Mouse (Mus musculus) gastrocnemius, postnatal 36 days (tissue): ENCODE measurements at regions not wholly inside any gene's neighbourhood (a gene's known extent, or its start where the extent isn't known, plus 50 kb on each side); places are given as distances from the start of the nearest gene placed in this dataset.

Experiments
- DNase-seq, 2 experiments: peaks; one replicate each; pipeline ENCODE4 v3.0.0; 2022
- intact Hi-C: fragments of 180-260 bp; cut with DNase I; formaldehyde crosslinking; loops from one replicate; pipeline ENCODE4 v1.15.1; 2025

DNA sequence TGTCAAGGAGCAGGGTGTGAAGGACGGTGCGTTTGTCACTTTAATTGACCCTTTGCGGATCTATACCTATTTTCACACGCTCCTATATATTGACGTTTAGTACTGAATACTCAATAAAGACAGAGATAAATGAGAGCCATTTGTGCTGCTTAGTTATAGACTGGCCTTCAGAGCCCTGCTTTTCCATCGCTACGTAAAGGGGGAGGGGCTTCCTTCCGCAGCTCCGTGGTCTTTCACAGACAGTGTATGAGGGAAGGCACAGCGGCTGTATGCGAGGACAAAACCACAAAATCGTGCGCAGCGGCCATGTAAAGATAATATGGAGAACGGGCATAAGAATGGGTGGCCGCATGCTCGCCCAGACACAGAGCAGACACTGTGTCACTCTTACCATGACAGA lies 58.4 kb upstream of the Pced1b start:
- DNase-seq: no peak
- intact Hi-C loops: loop anchor here (5.0 to 10.0 kb wide), 3 partner anchors 51 to 634 kb away; no protein-coding TSS in a partner anchor

DNA sequence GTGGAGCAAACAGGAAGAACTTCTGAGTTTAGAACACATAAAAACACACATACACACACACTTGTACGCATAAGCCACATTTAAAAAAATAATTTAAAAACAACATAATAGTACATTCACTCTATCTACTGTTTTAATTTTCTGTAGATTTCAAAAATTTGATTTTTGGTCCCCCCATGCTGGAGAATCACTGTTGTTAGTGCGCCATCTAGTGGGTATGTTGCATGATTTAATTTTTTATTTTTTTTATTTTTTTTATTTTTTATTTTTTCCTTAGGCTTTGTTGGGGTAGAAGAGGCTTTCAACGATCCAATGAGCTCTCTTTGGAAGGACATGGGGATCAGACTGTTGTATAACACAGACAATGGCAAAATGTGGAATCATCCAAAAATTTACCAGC lies 59.1 kb upstream of the Pced1b start:
- DNase-seq: no peak

DNA sequence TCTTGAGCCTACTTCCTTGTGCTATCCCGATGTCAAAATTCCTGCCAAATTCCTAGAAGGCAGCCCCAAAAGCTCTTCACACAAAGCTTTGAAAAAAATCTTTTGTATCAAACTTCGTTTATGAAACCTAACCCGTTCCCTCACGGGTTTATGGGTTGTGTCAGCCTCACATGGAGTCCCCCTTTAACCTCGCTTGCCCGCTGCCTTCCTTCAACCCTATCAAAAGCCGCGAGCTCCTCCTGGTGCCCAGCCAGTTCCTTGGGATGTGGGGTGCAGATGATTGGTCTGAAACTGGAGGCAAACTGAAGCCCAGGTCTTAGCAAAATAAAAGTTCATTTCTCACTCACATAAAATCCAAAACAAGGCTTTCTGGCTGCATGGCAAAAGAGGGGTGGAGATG lies 60.9 kb upstream of the Pced1b start:
- DNase-seq: no peak
- intact Hi-C loops: loop anchor here (5.0 to 10.0 kb wide), 3 partner anchors 49 to 631 kb away; no protein-coding TSS in a partner anchor

More for the DNA sequence above, 59.1 kb upstream of the Pced1b start:
- intact Hi-C loops: loop anchor here (5.0 to 10.0 kb wide), 3 partner anchors 51 to 633 kb away; no protein-coding TSS in a partner anchor

DNA sequence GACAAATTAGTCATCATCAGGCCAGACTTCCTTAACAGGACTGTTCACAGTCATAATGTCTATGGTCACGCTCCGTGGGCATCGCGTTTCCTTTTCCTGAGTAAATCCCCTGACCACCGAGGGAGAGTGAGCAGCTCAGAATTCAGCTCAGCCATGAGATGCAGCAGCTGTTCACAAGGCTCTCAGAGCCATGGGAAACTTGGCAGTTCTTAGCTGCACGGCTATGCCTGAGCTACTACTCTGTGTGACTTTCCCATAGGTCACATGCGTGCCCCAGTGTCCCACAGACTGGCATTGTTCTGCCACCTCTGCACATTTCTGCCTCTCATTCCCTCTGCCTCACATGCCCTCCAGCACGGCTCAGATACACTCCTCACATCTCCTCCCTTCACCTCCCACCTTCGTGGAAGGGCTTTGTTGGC lies 64.3 kb upstream of the Pced1b start:
- no peak for DNase-seq
- intact Hi-C loops: loop anchor here (10.0 kb wide), 1 partner anchor 628 kb away; no protein-coding TSS in a partner anchor

DNA sequence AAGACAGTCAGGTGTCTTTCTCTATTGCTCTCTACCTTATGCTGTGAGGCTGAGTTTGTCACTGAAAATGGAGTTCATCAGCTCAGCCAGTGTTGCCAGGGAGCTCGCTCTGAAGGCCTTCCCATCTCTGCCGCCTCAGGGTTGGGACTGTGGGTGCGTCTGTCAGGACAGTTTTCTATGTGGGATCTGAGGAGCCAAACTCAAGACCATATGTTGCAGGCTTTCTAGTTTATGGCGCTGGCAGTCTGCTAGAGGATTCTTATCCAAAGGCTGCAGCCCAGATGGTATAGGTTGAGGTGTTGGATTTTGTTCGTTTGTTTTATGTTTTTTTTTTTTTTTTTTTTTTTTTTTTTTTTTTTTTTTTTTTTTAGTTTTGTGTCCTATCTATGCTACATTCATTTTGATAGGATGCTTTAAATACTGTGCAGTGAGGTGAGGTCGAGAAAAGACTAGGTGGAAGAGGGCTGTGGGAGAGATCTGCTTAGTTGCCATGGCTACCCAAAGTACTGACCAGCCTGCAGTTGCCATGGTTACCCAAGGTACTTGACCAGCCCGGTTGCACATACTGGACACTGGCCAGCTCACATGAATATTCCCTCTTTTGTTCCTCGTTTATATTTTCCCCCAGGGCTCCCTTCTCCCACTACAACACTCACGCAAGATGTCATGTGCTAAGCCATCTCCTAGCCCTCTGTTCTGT lies 65.8 kb upstream of the Pced1b start:
- DNase-seq: no peak
- intact Hi-C loops: loop anchor here (10.0 kb wide), 1 partner anchor 626 kb away; no protein-coding TSS in a partner anchor

DNA sequence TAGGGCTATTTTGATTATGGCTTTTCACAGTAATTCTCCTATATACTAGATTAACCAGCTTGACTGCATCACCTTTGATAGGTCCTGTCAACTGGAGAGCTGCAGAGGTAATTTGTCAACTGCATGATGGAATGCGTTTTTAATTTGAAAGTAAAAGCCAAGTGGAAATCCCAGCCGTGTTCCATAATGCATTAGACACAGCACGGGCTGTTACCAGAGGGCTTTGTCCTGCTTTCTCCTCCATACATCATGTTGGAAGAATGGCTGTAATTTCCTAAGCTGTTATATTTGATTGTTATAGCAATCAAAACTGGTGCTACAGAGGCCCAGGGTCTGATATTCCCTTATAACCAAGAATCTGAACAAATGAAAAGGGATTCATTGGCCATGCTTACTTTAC lies 68.6 kb upstream of the Pced1b start:
- intact Hi-C loops: no loop called here
- DNase-seq: no peak

DNA sequence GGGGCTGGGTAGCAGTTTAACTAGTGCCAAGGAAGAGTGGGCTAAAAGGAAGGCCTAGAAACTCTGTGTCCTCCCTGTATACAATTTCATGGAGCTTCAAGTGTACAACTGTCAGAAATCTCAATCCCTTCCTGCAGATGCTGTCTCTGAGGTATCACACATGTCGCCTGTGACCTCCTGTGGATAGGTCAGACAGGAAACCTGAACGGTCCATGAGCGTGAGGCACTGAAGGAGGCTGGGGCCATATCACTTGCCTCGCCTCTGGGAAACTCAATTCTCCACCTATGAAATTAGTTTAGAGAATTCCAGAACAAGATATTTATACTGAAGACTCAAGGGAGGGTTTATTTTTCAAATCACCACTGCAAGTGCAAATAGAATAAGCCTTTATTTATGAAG lies 69.1 kb upstream of the Pced1b start:
- no peak for DNase-seq
- intact Hi-C loops: no loop called here

DNA sequence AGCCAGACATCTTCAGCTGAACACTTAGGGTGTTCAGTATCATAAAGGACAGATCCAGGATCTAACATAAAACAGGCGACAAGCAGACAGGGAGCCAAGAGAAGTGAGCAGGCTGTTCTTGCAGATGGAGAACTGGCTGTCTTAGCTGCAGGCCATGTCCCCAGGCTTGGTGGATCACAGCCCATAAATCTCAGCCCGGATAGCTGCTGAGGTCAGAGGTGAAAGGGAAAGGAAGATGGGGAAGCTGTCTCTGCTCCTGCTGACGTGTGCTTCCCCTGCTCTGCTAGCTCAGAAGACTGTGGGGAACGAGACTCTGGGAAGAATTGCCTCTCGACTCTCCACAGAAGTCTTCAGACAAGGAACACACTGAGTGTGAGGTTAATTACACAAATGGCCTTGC lies 71.9 kb upstream of the Pced1b start:
- no peak for DNase-seq
- intact Hi-C loops: no loop called here

DNA sequence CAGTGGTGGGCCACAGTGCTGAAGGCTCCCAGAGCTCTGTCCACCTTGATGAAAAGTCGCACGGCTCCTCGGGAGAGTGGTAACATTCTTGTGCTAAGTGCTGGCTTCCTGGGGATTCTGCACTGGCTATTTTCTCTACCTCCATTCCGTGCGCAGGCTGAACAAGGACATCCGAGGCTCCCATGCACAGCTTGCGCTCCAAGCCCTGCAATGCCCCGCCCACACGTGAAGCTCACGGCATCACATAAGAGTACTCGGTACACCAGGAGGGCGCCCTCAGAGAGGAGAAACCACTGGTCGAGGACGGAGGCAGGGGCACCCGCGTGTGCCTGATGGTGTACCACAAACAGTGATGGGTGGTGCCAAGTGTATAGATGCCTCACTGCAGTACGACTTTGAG lies 73.7 kb upstream of the Pced1b start:
- intact Hi-C loops: no loop called here
- no peak for DNase-seq

DNA sequence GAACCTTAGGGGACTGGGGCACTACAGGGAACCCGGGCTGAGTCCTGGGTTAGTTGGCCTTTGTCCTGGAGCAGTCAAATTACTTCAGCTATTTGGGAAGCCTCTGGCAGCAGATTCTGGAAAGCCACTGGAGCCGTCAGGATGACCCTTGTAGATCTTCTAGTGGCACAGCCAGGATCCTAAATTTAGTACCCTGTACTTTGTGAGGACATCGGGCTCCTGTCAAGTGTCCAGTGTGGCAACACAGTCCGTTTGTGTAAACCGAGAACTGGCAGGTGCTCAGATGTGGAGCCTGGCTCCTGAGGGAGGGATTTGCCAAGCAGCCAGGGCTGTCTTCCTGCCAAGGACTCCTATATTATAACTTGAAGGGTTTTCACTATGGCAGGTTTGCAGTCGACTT lies 76.8 kb upstream of the Pced1b start:
- DNase-seq: peak; percentile 37 to 60
- intact Hi-C loops: no loop called here

DNA sequence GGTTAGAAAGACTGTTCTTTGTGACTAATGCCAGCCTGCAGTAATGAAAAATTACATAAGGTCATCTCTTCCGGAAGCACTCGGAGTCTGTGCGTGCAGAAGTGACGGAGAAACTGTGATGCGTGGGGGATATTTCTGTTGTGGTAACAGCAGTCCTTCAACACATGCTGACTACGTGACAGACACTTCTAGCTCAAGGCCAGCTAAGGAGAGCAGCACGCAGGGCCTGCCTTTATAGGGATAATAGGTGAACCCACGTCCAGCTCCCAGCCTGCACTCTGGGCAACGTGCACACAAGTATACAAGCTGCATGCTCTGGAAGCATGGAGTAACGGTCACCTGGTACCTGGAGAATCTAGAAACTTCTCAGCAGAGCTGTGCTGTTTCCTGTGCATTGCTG lies 77.5 kb upstream of the Pced1b start:
- no peak for DNase-seq
- intact Hi-C loops: loop anchor here (5.0 kb wide), 1 partner anchor 202 kb away; no protein-coding TSS in a partner anchor

DNA sequence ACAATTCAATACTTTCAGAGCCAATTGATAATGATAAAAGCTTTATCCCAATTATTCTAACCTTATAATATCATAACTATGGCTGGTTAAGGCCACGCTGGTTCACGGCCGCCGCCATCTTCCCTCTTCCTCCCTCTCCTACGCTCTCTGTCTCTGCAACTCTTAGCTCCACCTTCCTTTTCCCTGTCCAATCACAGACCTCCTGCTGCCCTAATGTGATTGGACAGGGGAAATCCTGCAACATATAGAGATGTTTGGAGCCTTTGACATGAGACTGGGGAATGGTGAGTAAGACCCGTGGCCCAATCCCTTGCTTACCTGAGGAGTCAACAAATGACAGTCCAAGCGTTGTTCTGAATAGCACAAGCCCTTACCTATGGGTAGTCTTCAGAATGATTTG lies 79.8 kb upstream of the Pced1b start:
- intact Hi-C loops: loop anchor here (5.0 kb wide), 1 partner anchor 200 kb away; no protein-coding TSS in a partner anchor
- no peak for DNase-seq

DNA sequence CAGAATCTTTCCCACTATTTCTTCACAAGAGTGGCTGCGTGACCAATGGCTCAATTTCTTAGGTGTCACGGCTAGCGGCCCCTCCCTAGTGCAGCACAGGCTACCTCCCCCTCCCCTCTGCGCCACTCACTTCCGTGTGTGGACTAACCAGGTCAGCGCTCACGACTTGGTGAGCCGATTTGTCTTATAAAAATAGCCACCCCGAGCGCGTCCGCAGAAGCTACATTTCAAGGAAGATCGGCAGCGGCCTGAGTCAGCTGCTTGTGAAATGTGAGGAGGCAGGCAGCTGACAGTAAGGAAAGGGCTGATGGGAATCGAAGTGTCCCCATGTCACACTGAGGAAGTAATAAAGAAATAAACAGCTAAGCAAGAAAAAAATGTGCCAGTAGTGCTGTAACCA lies 82.3 kb upstream of the Pced1b start:
- intact Hi-C loops: loop anchor here (5.0 kb wide), 1 partner anchor 197 kb away; no protein-coding TSS in a partner anchor
- peak; percentile 25 to 39 for DNase-seq

DNA sequence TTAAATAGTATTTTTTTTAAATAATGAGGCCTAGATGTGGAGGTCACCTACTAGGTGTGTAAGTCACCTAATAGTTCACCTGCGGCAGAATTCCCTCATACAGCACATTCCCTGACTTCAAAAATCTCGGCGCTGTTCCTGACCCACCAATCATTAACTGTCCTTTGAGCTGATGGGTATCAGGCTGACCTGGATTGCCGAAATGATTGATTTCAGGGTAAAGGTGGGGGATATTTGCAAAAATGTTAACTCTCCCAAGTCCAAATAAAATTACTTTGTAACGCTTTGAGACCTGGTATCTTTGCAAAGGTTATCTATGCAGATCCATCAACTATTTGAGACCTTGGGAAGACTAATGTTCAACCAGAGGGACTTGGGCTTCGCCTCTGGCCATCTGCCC lies 82.9 kb upstream of the Pced1b start:
- intact Hi-C loops: no loop called here
- no peak for DNase-seq

DNA sequence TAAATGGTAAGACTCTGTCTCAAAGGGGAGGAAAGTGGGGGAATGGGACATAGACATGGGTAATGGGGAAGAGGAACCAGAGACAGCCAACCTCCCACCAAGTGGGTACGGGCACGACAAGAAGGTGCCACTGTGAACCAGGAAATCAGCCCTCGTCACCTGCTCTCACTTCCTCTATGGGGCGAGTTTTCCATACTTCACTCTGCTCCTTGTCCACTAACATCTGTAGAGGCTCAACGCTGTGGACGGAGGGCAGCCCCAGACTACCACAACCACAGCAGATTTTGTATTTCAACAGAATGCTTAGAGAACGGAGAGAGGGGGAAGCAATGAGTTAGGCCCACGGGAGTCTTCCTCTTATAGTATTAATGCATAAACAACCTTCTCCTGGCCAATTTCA lies 83.8 kb upstream of the Pced1b start:
- intact Hi-C loops: no loop called here
- DNase-seq: no peak

DNA sequence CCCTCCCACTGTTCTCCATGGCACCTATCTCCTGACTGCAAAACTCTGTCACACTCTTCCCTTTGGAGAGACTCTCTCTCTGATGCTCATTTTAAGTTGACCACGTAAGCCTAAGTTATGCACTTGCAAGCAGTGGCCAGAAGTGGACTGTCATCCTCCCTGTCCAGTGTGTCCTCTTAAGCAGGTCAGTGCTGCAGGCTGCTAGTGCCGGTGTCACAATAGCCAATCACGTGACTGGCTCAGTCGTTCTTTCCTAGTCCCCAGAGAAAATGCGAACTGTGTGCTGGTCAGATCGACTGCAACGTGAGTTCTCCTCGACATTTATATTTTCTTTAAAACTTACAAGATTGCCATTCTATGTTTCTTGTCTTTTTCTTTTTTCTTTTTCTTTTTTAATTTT lies 84.6 kb upstream of the Pced1b start:
- intact Hi-C loops: no loop called here

DNA sequence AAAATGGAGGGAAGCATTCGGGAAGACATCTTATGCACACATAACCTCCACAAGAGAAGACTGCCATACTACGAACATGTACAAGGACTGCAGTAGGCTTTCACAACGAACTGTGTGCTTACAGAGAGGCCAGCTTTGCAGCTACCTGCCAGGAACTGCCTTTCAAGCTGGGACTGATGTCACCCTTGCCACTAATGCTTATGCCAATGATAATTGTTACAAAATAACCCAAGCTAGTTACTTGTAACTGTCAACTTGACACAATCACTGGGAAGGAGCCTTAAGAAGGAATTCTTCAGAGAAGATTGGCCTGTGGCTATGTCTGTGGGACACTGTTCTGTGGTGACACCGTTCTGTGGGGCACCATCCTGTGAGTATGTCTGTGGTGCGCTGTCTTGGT lies 85.4 kb upstream of the Pced1b start:
- intact Hi-C loops: no loop called here

More for the DNA sequence above, 84.6 kb upstream of the Pced1b start:
- no peak for DNase-seq

DNA sequence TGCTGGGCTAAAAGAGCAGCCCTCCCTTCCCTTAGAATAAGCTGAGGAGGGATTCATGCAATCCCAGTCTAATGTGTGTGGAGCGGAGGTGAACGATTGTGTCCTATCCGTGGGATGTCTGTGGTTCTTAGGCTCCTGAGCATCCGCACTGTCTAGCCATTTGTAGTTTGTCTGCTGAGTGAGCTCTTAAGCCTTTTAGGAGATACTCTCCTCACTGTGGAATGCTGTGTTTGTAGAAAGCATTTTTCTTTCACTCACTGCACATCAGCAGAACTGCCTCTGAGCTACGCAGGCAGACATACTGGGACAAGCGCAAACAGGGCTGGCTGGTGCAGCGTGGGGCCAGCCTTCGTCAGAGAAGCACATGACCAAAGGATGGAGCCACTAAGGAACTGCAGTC lies 94.6 kb upstream of the Pced1b start:
- no peak for DNase-seq
- intact Hi-C loops: no loop called here

More for the DNA sequence above, 85.4 kb upstream of the Pced1b start:
- no peak for DNase-seq

DNA sequence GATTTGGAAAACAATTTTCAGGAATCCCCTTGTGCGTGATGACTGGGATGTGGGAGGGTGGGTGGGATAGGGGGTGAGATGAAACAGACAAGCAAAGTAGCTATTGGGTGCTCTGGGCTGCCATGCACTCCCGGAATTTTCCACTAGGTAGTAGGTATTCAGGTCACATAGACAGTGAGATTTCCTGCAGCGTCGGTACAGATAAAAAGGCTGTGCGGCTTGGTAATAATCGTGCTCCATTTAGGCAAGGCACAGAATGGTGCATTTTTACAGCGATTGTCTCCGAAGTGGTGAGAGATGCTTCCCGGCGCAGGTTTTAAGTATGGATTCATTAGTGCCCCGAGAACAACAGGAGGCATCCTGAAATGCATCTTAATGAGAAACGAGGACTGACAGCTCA lies 95.1 kb upstream of the Pced1b start:
- DNase-seq: no peak
- intact Hi-C loops: no loop called here

DNA sequence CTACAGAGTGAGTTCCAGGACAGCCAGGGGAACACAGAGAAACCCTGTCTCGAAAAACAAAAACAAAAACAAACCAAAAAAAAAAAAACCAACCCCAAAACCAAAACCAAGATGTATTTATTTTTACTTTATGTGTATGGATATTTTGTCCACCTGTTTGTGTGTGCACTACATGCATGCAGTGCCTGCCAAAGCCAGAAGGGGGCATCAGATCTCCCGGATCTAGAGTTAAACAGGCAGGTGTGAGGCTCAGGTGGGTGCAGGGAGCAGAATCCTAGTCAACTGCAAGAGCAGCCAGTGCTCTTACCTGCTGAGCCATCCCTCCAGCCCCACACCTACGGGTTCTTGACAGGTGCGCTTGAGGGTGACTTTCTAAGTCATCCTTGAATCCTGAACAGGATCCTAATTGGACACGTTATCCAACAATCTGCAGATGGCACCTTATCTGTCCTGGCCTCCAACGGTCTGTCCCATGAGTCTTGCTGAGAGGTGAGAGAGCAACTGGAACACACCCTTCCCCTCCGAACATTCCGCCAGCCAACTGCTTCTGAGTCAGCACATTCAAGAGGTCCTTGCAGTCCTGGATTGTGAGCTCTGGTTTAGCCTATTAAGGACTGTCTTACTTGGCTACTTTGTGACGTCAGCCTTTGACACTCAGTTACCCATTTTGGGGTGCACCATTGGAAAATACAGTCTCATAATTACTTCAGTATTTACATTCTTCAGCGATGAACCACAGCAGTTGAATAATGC lies 95.4 kb upstream of the Slc38a4 start:
- DNase-seq: no peak
- intact Hi-C loops: no loop called here

DNA sequence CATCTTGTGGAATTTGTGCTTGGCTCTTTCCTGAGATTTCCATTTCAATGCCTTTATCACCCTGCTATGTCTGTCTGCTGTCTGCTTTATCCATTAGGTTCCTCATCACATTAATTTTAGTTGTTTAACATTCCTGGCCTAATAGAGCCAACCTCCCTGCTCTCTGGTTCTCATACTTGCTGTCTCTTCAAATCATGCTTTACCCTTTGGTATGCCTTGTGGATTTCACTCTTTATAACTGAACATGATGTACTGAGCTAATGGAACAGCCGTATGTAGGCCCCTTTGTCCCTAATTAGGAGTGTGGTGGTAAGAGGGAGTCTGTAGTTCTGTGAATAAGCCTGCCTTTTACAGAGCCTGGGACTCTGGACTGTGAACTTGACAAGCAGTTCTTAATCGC lies 86.2 kb upstream of the Slc38a4 start:
- intact Hi-C loops: no loop called here
- no peak for DNase-seq

DNA sequence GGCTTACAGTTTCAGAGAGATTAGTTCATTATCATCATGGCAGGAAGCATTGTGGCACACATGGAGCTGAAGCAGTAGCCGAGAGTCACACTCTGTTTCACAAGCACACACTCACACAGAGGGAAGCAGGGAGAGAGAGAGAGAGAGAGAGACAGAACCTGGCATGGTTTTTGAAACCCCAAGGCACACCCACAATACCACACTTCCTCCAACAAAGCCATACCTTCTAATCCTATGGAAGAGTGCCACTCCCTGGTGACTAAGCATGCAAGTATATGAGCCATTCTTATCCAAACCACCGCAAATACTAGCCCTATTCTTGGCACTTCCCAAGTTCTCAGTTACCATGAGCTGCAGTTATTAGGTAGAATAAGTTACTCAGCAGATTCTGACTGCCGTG lies 82.5 kb upstream of the Slc38a4 start:
- intact Hi-C loops: loop anchor here (5.0 kb wide), 2 partner anchors 49 to 86 kb away; no protein-coding TSS in a partner anchor

More for the DNA sequence above, 82.5 kb upstream of the Slc38a4 start:
- DNase-seq: no peak
